Mouse (Mus musculus) G1E (cell line): Measurements from ENCODE around the gene Tbc1d16.

ENCODE experiments used
- CTCF ChIP-seq: IDR thresholded peaks from 2 replicates; pipeline ENCODE4 v1.5.1; 2012; ENCODE audit warnings: low read depth, low read length, inconsistent platforms, mixed read lengths
- GATA1 ChIP-seq: IDR thresholded peaks from 2 replicates; pipeline ENCODE4 v1.6.1; 2012; ENCODE audit warnings: borderline replicate concordance, low read length, inconsistent platforms, mixed read lengths

GRCm38 (mm10) chr11:119152321-119152831, 75.9 kb downstream of the Tbc1d16 start:
- no peak for TF ChIP-seq CTCF
- TF ChIP-seq GATA1: no peak
